Mouse (Mus musculus) adrenal gland, postnatal 36 days (tissue): ENCODE data around the gene Fam57a. TPM values are rescaled to one million over a fixed set of nuclear protein-coding genes. Genes with fewer than 3 reads are reported as not detected.
"Not testable (repeated sequence)": the region's sequence is repeated elsewhere in the genome, so short reads cannot be mapped to it uniquely, and the experiment has no call there.

Source experiments
- DNase-seq, 2 experiments: peaks; one replicate each; pipeline ENCODE4 v3.0.0; 2021; ENCODE audit warnings: mixed read lengths in 1 of 2
- total RNA-seq, 2 experiments: library from RNA; stranded (reverse); gene quantifications; 2 replicates each; pipeline ENCODE4 v1.2.3; 2021

Fam57a gene
- total RNA-seq, 2 experiments from 2014 or later = 4.8 to 4.9 TPM

- no peak for DNase-seq
Observed at GRCm38 (mm10) chr11:76180146-76180540, 672 bp downstream of the Fam57a start.

- DNase-seq = no peak
Observed at GRCm38 (mm10) chr11:76183745-76184144, 4.3 kb downstream of the Fam57a start.

DNA sequence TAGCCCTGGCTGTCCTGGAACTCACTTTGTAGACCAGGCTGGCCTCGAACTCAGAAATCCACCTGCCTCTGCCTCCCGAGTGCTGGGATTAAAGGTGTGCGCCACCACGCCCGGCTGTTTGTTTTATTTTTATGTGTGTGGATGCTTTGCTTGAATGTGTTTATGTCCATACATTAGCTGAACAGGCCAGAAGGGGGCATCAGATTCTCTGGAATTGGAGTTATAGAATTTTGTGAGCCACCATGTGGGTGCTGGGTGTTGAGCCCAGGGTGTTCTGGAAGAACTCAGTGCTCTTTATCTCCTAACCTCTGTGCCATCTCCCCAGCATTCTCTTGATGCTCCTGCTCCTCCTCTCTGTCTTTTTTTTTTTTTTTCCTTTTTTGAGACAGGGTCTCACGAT, 7.4 kb downstream of the Fam57a start:
- no peak for DNase-seq

DNA sequence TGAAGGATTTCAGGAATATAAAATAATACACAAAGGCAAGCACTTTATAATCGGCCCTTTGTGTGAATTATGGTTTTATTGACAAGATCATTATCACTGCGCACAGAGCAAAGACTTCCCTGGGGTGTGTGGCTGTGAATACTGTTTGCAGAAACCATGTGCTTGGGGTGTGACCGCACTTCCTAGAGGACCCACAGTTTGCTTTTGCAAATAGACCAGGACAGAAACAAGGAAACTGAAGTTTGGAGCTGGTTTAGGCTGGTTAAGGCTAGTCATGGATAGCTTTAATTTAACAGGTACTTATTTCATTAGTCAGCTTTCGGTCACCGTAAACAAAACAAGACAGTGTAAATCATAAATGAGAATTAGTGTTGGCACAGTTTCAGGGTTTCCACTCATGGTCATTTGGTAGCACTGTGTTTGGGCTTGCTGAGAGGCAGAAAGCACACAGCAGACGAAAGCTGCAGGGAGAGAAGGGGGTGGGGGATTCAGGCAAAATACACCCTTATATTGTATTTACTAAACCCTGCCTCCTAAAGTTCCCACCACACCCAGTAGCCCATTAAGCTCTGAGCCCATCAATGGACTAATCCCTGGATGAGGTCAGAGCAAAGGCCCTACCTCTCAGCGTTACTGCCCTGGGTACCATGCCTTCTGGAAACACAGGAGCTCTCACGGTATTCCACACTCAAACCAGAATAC, 17.0 kb downstream of the Fam57a start:
- no peak for DNase-seq

DNA sequence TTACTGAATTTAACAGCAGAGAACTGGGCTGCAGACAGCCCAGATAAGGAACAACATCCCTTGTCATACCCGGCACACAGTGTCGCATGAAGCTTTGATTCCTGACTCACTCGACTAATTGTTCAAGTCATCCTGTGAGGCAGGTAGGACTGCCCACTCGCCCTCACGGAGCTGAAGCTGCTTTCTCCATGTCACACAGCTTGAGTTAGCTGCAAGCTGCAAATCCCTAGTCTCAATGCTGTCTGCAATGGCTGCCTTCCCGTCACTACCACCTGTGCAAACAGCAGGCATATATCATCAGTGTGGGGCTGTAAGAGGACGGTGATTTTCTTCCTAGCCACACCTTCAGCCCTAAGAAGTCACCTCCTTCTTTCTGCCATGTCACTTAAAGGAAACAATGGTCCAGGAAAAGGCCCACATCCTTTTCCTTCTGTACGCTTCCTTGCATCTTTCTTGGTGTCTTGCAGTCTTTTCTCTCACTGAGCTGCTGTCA, 17.6 kb downstream of the Fam57a start:
- DNase-seq = no peak

- peak; percentile 93 to 96 for DNase-seq
Observed at GRCm38 (mm10) chr11:76201761-76202674, 22.5 kb downstream of the Fam57a start.

DNA sequence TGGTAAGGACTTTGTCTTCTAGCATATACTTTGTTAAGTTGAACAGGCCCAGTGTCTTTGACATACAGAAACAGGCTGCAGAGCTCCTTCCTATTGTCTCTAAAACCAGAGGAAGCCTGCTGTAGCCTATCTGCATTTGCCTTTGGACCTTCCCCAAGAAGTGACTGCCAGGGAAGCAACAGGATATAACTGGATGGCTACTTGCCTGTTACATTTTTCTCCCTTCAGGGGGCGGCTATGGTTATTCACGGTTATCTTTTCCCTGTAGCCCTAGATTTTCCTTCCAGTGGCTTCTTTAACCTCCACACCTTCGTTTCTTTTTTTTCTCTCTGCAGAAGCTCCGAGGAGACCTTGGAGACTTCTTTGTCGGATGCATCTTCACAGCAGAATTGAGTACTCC, 27.3 kb downstream of the Fam57a start:
- DNase-seq = no peak

GRCm38 (mm10) chr11:76210228-76210985, 30.9 kb downstream of the Fam57a start:
- no peak for DNase-seq

DNA sequence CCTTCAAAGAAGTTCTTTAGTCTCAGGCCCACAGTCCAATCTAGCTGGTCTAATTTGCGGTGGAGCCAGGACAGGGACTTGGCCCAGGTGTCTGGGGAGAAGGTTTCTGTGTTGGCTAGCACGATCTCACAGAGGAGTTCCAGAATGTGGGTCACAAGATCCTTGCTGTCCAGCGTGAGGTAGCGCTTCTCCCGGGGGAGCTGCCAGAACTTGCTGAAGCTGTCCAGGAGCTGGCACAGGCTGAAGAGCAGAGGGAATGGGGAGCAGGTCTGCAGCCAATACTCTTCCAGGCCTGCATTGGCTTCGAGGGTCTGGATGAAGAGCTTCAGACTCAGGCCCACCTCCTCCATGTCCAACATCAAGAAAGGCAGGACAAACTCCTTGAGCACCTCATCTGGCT, 32.1 kb downstream of the Fam57a start:
- not testable (repeated sequence) for DNase-seq

GRCm38 (mm10) chr11:76213841-76214240, 34.4 kb downstream of the Fam57a start:
- no peak for DNase-seq

DNA sequence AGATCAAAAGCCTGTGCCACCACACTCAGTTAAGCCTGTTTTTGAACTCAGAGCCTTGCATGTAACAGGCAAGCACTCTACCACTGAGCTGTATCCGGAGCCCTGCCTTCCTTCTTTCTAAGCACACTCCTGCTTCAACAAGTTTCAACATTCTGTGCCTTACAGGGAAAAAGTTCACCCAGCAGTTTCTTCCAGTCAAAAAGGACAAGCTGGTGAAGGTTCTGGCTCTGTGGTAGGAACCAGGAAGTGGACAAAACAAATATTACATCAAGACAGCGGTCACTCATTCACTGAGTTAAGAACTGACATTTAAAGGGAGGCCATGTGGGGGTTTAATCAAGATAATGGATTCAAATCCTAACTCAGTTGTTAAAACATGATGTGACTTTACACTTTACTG, 35.5 kb downstream of the Fam57a start:
- DNase-seq = no peak

- DNase-seq = no peak
Observed at GRCm38 (mm10) chr11:76216049-76216540, 36.6 kb downstream of the Fam57a start.

- peak; percentile 23 to 45 for DNase-seq
Observed at GRCm38 (mm10) chr11:76216681-76217389, 37.4 kb downstream of the Fam57a start.

DNA sequence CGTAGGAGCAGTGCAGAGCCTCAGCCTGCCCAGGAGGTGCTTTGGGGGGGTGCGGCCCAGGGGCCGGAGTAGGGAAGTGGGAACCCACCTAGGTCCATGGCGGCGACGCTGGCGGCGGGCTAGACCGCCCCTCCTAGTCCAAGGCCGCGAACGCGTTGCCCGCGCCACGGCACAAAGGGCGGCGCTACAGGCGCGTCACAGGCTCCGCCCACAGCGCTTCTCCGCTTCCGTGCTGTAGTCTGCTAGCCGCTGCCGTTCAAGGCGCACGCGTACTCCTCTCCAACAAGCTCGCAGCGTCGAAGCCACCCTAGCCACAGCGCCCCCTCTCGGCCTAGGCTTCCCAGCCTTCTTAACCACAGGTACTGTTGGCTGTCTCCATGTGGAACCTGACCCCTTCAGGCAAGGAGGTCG, 37.9 kb downstream of the Fam57a start, which contains the start of the genes Dbil5 and Gemin4:
Gene Dbil5 (plus strand): TSS at position 219 of the 411 bp plus-strand sequence.
Gene Gemin4 (minus strand): TSS at position 275 of the 411 bp plus-strand sequence.
- peak; percentile 98 to 99 for DNase-seq

GRCm38 (mm10) chr11:76224631-76225030, 45.2 kb downstream of the Fam57a start:
- no peak for DNase-seq

GRCm38 (mm10) chr11:76225051-76225450, 45.6 kb downstream of the Fam57a start:
- DNase-seq = no peak

GRCm38 (mm10) chr11:76236136-76236535, 56.7 kb downstream of the Fam57a start:
- DNase-seq = no peak

- no peak for DNase-seq
Observed at GRCm38 (mm10) chr11:76239750-76240149, 60.3 kb downstream of the Fam57a start.

DNA sequence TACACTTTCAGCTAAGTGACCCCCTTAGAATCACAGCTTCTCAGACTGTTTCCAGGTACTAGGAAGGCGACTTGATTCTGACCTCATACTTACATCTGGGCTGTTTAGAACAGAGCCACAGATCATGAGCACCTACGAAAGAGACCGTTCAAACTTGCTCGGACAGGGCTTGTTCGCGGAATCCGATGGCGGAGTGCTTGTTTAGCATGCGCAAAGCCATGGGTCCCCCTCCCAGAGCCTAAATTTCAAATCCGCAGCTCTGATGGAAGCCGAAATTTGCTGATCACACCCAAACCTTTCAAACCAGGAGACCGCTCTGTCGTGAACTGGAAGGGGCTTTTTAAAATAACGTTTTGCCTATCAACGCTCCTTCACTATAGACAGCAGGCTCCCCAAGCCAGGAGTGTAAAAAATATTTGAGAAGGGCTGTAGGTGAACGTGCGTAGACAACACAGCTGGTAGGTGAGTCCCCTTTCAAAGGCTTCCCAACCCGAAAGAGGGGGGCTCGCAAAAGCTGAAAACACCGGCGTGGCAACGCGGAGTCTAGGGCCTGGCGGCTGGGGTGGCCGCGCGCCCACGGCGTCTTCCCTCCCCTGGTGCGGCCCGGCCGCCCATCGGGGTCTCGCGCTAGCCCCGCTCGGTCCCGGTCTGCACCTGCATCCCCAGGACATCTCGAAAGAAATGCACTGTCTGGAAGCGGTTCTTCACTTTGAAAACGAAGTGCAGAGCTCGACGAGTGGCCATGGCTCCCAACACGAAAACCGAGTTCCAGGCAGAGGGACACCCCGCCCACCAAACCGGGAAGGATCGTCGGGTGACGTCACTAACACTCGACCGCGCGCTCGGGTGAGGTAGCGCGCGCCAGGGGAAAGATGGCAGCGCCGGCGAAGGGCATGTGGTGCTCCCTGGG, 63.7 kb downstream of the Fam57a start, which contains the start of the genes Mrm3 and Glod4:
Gene Mrm3 (plus strand): TSS at position 815 of the 910 bp plus-strand sequence.
Gene Glod4 (minus strand): TSS at position 825 of the 910 bp plus-strand sequence.
- DNase-seq = peak; percentile 94 to 95
